Mouse (Mus musculus) granulocyte monocyte progenitor cell, adult 5-6 weeks (primary cell): ENCODE measurements around the gene Rnf182. TPM values are rescaled to one million over a fixed set of nuclear protein-coding genes. Genes with fewer than 3 reads are reported as not detected.

Experiments used
- ATAC-seq: replicated peaks from 2 replicates; pipeline ENCODE4 v1.8.0; 2016; ENCODE audit warnings: mild to moderate bottlenecking, moderate TSS enrichment, inconsistent platforms; ENCODE audit not compliant: poor library complexity, severe bottlenecking
- total RNA-seq, 2 experiments: library from RNA; stranded (forward) in 1 of 2; stranded (reverse) in 1 of 2; fragments of 200-712, 200-1000 nt in 1 of 2; fragments of >200 nt in 1 of 2; fragmentation: Nextera tagmentation in 1 of 2; gene quantifications; 2 replicates each; pipeline ENCODE4 v1.2.3; 2014 to 2017

Rnf182 gene
- total RNA-seq, 2 experiments from 2014 or later: not detected

GRCm38 (mm10) chr13:43603042-43603441, 12.5 kb upstream of the Rnf182 start:
- no peak for ATAC-seq

GRCm38 (mm10) chr13:43608854-43609253, 6.7 kb upstream of the Rnf182 start:
- ATAC-seq: no peak

- ATAC-seq: no peak
These were observed 3.5 kb upstream of the Rnf182 start for GRCm38 (mm10) chr13:43612040-43612439.

- ATAC-seq: no peak
These were observed 843 bp upstream of the Rnf182 start for GRCm38 (mm10) chr13:43614667-43615066.

- ATAC-seq: 0 out of 2 replicates have a peak, but pooled peaks have one; percentile 5
These were observed 325 bp upstream of the Rnf182 start for GRCm38 (mm10) chr13:43615194-43615576.

GRCm38 (mm10) chr13:43616551-43616950, 1.0 kb downstream of the Rnf182 start:
- no peak for ATAC-seq

GRCm38 (mm10) chr13:43619550-43620175, 4.2 kb downstream of the Rnf182 start:
- no peak for ATAC-seq

- ATAC-seq: peak; percentile 50
These were observed 12.4 kb downstream of the Rnf182 start for GRCm38 (mm10) chr13:43627922-43628321.

GRCm38 (mm10) chr13:43629785-43630184, 14.3 kb downstream of the Rnf182 start:
- no peak for ATAC-seq

- ATAC-seq: no peak
These were observed 15.8 kb downstream of the Rnf182 start for GRCm38 (mm10) chr13:43631266-43631665.

GRCm38 (mm10) chr13:43633024-43633423, 17.5 kb downstream of the Rnf182 start:
- no peak for ATAC-seq

- no peak for ATAC-seq
These were observed 22.2 kb downstream of the Rnf182 start for GRCm38 (mm10) chr13:43637720-43638119.

- ATAC-seq: no peak
These were observed 29.5 kb downstream of the Rnf182 start for GRCm38 (mm10) chr13:43644991-43645390.

- ATAC-seq: no peak
These were observed 33.0 kb downstream of the Rnf182 start for GRCm38 (mm10) chr13:43648556-43648955.

GRCm38 (mm10) chr13:43651277-43651676, 35.8 kb downstream of the Rnf182 start:
- no peak for ATAC-seq

GRCm38 (mm10) chr13:43654091-43654490, 38.6 kb downstream of the Rnf182 start:
- no peak for ATAC-seq

- peak; percentile 42 for ATAC-seq
These were observed 47.7 kb downstream of the Rnf182 start for GRCm38 (mm10) chr13:43663225-43663624.

- ATAC-seq: no peak
These were observed 50.6 kb downstream of the Rnf182 start for GRCm38 (mm10) chr13:43666130-43666529.

GRCm38 (mm10) chr13:43666920-43667319, 51.4 kb downstream of the Rnf182 start:
- ATAC-seq: peak; percentile 67

- no peak for ATAC-seq
These were observed 61.8 kb downstream of the Rnf182 start for GRCm38 (mm10) chr13:43677159-43677882.

GRCm38 (mm10) chr13:43677883-43678244, 62.4 kb downstream of the Rnf182 start:
- no peak for ATAC-seq

- ATAC-seq: no peak
These were observed 69.0 kb downstream of the Rnf182 start for GRCm38 (mm10) chr13:43684499-43684994.
